Mouse (Mus musculus): Measurements from ENCODE around the gene Cpt1a. TPM values are rescaled to one million over a fixed set of nuclear protein-coding genes. Genes with fewer than 3 reads are reported as not detected.

Cpt1a gene
- polyA plus RNA-seq, 1 experiment from 2014 or later: 46.4 TPM

DNA sequence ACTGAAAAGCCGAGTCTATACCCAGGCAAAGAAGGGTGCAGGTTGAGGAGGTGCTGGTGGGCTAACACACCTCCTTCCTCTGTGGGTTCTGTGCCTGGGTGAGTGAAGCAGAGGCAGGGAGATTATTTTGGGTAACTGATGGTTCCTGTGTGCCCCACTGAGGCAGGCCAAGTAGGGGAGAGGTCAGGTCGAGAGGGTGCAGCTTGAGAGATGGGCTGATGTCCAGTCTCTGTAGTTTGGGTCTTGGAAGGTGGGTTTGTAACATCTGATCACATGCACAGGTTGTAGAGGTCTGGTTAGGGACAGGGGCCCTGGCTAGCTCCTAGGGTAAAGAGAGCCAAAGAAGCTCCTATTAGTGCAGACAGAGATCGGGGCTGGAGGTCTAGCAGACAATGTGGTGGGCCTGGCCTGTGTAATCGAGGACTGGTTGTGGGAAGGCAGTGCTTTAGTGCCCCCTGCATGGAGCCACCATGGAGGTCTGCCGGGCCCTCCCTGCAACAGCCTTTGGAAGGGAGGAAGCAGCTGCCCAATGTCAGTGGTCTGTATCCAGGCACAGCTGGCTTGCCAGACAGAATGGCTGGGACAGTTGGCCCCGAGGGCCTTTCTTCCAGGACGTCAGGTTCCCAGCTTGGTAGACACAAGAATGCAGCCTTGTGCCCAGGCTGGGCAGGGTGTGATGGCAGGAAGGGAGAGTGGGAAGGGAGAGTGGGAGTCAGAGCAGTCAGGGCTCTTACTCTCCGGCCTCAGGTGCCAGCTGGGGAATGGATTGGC lies 14.5 kb downstream of the Cpt1a start:
- WGBS: 57% methylated on average over 8 of the region's 8 CpGs
- no peaks in the 10 kb centered on the region for H3K9me3 ChIP-seq (ENCODE audit: low read length)
- H3K27ac ChIP-seq (ENCODE audit: low read length): no peak overlapping the region
- peaks cover 31% of the 10 kb centered on the region for H3K4me1 ChIP-seq (ENCODE audit: insufficient read depth, low read length)
- no peak overlapping the region for H3K4me3 ChIP-seq (ENCODE audit: low read length)
- H3K27me3 ChIP-seq (ENCODE audit: insufficient read depth, low read length): no peaks in the 10 kb centered on the region
- ATAC-seq (ENCODE audit: low FRiP score, low TSS enrichment): no peak
- 0 out of 2 replicates have a peak overlapping the region, but pooled peaks have one; percentile 7 for H3K9ac ChIP-seq (replicated peaks; ENCODE audit: low read length)
- no peaks in the 10 kb centered on the region for H3K36me3 ChIP-seq (ENCODE audit: insufficient read depth, low read length)
- no peak overlapping the region for H3K4me2 ChIP-seq (replicated peaks; ENCODE audit: low read depth, low read length)

DNA sequence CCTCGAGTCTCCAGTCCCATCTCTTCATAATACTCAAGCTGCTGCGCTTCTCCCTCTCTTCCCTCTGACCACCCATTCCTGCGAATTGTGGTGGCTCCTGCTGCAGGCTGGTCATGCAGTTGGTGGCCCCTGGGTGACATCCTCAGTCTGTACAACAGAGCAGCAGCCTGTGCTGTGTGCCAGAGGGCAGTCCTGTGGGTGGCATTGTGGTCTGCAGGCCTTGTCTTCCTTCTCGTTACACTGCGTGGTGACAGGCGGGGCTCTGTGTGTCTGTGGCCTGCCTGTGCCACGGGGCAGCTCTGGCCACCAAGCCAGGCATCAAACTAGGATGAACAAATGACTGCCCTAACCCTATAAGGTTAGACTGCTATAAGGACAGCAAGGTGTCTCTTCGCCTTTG lies 17.1 kb downstream of the Cpt1a start:
- 90% methylated on average over 8 of the region's 8 CpGs for WGBS
- H3K4me3 ChIP-seq (ENCODE audit: low read length): no peak overlapping the region
- H3K4me1 ChIP-seq (ENCODE audit: insufficient read depth, low read length): peaks cover 19% of the 10 kb centered on the region
- no peak overlapping the region for H3K9ac ChIP-seq (replicated peaks; ENCODE audit: low read length)
- no peaks in the 10 kb centered on the region for H3K9me3 ChIP-seq (ENCODE audit: low read length)
- ATAC-seq (ENCODE audit: low FRiP score, low TSS enrichment): no peak
- H3K36me3 ChIP-seq (ENCODE audit: insufficient read depth, low read length): no peaks in the 10 kb centered on the region
- no peak overlapping the region for H3K4me2 ChIP-seq (replicated peaks; ENCODE audit: low read depth, low read length)
- no peaks in the 10 kb centered on the region for H3K27me3 ChIP-seq (ENCODE audit: insufficient read depth, low read length)
- H3K27ac ChIP-seq (ENCODE audit: low read length): no peak overlapping the region

DNA sequence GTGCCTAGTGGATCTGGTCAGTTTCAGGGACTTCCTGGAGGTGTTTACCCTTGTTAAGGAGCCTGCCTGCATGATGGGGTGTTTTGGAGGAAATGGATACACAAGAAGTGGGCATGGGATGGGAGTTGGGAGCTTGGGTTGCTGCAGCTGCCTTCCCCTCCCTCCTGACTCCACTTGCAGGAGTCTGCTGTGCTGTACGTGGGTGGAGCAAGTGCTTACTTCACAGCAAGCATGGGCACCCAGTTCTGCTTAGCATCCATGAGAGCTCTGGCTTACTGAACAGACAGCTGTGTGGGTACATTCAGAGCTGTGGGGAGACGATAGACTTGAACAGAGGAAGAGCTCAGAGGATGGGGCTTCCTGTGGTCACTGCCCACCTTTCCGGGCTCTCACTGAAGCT lies 18.9 kb downstream of the Cpt1a start:
- H3K4me2 ChIP-seq (replicated peaks; ENCODE audit: low read depth, low read length): no peak overlapping the region
- no peak for ATAC-seq (ENCODE audit: low FRiP score, low TSS enrichment)
- no peaks in the 10 kb centered on the region for H3K9me3 ChIP-seq (ENCODE audit: low read length)
- H3K9ac ChIP-seq (replicated peaks; ENCODE audit: low read length): no peak overlapping the region
- no peak overlapping the region for H3K4me3 ChIP-seq (ENCODE audit: low read length)
- peaks cover 19% of the 10 kb centered on the region for H3K4me1 ChIP-seq (ENCODE audit: insufficient read depth, low read length)
- H3K27me3 ChIP-seq (ENCODE audit: insufficient read depth, low read length): no peaks in the 10 kb centered on the region
- H3K36me3 ChIP-seq (ENCODE audit: insufficient read depth, low read length): no peaks in the 10 kb centered on the region
- 76% methylated on average over 3 of the region's 3 CpGs for WGBS
- H3K27ac ChIP-seq (ENCODE audit: low read length): no peak overlapping the region

DNA sequence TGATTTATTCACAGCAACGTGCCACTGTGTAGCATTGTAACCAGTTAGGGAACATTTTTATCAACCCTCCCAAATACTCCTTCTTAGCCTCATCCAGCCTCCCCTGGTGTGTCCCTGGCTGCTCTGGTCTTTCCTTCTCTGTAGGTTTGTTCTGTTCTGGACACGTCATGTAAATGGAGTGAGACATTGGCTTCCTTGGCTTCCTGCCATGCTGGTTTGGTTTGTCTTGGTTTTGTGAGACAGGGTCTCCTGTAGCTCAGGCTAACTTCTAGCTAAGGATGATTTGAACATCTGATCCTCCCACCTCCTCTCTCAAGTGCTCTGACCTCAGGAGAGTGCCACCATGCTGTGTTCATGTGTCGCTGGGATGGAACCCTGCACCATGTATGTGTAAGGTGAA lies 21.8 kb downstream of the Cpt1a start:
- H3K27me3 ChIP-seq (ENCODE audit: insufficient read depth, low read length): no peaks in the 10 kb centered on the region
- H3K4me2 ChIP-seq (replicated peaks; ENCODE audit: low read depth, low read length): no peak overlapping the region
- no peak overlapping the region for H3K9ac ChIP-seq (replicated peaks; ENCODE audit: low read length)
- H3K27ac ChIP-seq (ENCODE audit: low read length): peak overlapping the region; percentile 78; the same call in 1 of the 2 replicates
- H3K4me3 ChIP-seq (ENCODE audit: low read length): no peak overlapping the region
- H3K36me3 ChIP-seq (ENCODE audit: insufficient read depth, low read length): peaks cover 3% of the 10 kb centered on the region; the same call in 1 of the 2 replicates
- H3K4me1 ChIP-seq (ENCODE audit: insufficient read depth, low read length): peaks cover 19% of the 10 kb centered on the region
- ATAC-seq (ENCODE audit: low FRiP score, low TSS enrichment): no peak
- WGBS: 58% methylated on average over 3 of the region's 3 CpGs
- 0 out of 2 replicates have a peak, but pooled peaks cover 3% of the 10 kb centered on the region for H3K9me3 ChIP-seq (ENCODE audit: low read length)

DNA sequence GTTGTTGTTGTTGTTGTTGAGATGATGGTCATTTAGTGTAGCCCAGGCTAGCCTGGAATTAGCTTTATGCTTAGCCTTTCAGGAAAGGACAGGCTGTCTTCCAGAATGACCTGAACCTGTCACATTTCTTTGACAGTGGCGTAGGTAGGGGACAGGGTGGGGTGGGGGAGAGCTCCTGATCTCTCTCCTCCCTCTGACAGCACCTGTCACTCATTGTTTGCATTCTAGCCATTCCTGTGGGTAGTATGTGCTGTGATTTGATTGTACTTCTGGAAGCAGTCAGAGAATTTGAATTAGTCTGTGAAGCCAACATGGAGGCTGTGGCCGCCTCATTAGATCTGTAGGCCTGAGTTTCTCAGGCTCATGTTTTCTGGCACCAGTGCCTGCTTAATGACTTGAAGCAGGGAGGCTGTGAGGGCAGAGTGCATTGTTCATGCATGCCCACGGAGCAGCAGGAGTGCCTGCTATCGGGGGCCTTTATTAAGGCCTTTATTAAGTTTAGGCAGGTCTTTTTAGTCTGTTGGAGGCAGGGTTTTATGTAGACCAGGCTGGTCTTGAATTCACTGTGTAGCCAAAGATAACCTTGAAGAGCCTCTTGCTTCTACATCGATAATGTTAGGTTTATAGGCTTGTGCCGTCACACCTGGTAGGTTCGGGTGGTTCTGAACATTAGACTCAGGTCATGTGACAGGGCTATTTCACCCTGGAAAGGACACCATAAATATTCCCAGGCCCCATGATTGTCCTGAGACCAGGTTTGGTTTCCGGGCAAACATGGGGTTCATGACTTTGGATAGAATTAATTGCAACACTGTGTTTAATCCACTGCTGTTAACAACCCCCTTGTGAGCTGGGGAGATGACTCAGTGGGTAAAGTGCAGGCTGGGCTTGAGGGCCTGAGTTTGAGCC lies 22.8 kb downstream of the Cpt1a start:
- Histone ChIP-seq H3K4me2 (replicated peaks; ENCODE audit: low read depth, low read length) (no peak overlapping the region), H3K36me3 (ENCODE audit: insufficient read depth, low read length) (peaks cover 7% of the 10 kb centered on the region; the same call in 1 of the 2 replicates), H3K4me3 (ENCODE audit: low read length) (no peak overlapping the region), H3K4me1 (ENCODE audit: insufficient read depth, low read length) (peaks cover 17% of the 10 kb centered on the region), H3K27ac (ENCODE audit: low read length) (peak overlapping the region; percentile 78), H3K9me3 (ENCODE audit: low read length) (0 out of 2 replicates have a peak, but pooled peaks cover 3% of the 10 kb centered on the region), H3K27me3 (ENCODE audit: insufficient read depth, low read length) (no peaks in the 10 kb centered on the region), H3K9ac (replicated peaks; ENCODE audit: low read length) (0 out of 2 replicates have a peak overlapping the region, but pooled peaks have one; percentile 8)
- 50% methylated on average over 8 of the region's 8 CpGs for WGBS
- ATAC-seq (ENCODE audit: low FRiP score, low TSS enrichment): peak; percentile 77

DNA sequence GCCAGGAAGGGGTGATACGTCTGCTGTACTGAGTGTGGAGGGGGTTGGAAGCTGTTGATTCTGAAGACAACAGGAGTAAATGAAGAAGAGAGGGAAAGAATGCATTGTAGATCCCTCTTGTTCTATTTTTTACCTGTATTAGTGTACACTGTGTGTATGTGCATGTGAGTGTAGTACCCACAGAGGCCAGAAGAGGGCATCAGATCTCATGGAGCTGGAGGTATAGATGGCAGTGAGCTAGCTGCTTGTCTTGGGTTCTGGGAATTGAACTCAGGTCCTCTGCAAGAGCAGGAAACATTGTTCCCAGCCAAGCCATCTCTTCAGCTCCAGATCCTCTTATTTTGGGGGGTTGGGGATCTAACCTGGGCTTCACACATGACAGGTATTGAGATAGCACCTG lies 25.6 kb downstream of the Cpt1a start:
- Histone ChIP-seq H3K27ac (ENCODE audit: low read length) (no peak overlapping the region), H3K4me3 (ENCODE audit: low read length) (no peak overlapping the region), H3K9ac (replicated peaks; ENCODE audit: low read length) (no peak overlapping the region), H3K9me3 (ENCODE audit: low read length) (0 out of 2 replicates have a peak, but pooled peaks cover 3% of the 10 kb centered on the region), H3K27me3 (ENCODE audit: insufficient read depth, low read length) (no peaks in the 10 kb centered on the region), H3K4me2 (replicated peaks; ENCODE audit: low read depth, low read length) (no peak overlapping the region), H3K4me1 (ENCODE audit: insufficient read depth, low read length) (peaks cover 16% of the 10 kb centered on the region), H3K36me3 (ENCODE audit: insufficient read depth, low read length) (peaks cover 12% of the 10 kb centered on the region; the same call in 1 of the 2 replicates)
- WGBS: 96% methylated on average over 1 of the region's 1 CpGs
- ATAC-seq (ENCODE audit: low FRiP score, low TSS enrichment): no peak

DNA sequence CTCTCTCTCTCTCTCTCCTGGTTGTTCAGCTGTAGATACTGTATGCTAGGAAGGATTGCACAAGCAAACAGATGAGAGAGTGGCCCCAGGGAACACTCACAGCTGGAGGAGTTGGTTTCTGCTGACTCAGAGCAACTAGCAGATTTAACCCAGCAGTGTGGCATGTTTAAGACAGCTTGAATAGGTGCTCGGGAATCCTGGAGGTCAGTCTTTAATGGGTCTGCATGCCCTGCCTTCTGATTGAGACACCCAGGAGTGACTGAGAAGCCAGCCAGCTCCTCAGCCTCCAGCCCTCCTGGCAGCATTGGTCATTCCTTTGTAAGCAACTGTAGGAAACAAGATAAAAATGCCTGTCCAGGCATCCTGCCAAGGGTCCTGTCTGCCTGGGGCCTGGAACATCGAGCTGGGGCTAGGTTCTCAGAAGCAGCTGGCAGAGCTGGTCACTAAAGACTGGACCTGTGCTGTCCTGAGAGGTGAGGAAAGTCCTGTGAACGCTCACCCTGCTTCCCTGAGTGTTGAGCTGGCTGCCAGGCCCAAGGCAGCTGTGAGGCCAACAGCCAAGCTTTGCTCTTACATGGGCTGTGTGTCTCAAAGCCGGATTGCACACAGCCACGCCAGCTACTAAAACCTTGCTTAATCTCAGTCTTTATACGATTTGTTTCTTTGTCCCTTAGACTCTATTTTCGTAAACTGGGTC lies 31.4 kb downstream of the Cpt1a start:
- ATAC-seq (ENCODE audit: low FRiP score, low TSS enrichment): peak; percentile 54; the same call in 1 of the 2 replicates
- Histone ChIP-seq H3K4me3 (ENCODE audit: low read length) (no peak overlapping the region), H3K9ac (replicated peaks; ENCODE audit: low read length) (no peak overlapping the region), H3K27ac (ENCODE audit: low read length) (no peak overlapping the region), H3K4me1 (ENCODE audit: insufficient read depth, low read length) (no peaks in the 10 kb centered on the region), H3K36me3 (ENCODE audit: insufficient read depth, low read length) (peaks cover 24% of the 10 kb centered on the region), H3K4me2 (replicated peaks; ENCODE audit: low read depth, low read length) (no peak overlapping the region), H3K9me3 (ENCODE audit: low read length) (no peaks in the 10 kb centered on the region), H3K27me3 (ENCODE audit: insufficient read depth, low read length) (no peaks in the 10 kb centered on the region)
- WGBS: 58% methylated on average over 7 of the region's 7 CpGs

DNA sequence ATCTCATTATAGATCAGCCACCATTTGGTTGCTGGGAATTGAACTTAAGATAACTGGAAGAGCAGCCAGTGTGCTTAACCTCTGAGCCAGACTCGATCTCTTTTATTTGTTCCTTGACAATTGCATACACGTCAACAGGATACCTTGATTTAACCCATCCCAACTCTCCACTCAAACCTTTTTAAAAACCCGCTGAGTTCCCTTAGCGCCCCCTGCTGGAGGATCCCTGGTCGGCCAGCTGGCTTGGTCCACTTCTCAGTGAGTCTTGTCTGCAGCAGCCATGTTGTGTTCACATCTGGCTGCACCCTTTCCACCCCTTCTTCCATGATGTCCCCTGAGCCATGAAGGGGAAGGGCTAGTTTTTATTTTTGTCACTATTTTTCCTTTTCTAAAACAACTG lies 33.0 kb downstream of the Cpt1a start:
- no peak overlapping the region for H3K4me2 ChIP-seq (replicated peaks; ENCODE audit: low read depth, low read length)
- no peaks in the 10 kb centered on the region for H3K9me3 ChIP-seq (ENCODE audit: low read length)
- no peaks in the 10 kb centered on the region for H3K27me3 ChIP-seq (ENCODE audit: insufficient read depth, low read length)
- no peak overlapping the region for H3K4me3 ChIP-seq (ENCODE audit: low read length)
- no peak for ATAC-seq (ENCODE audit: low FRiP score, low TSS enrichment)
- H3K4me1 ChIP-seq (ENCODE audit: insufficient read depth, low read length): no peaks in the 10 kb centered on the region
- WGBS: 65% methylated on average over 5 of the region's 5 CpGs
- no peak overlapping the region for H3K27ac ChIP-seq (ENCODE audit: low read length)
- H3K36me3 ChIP-seq (ENCODE audit: insufficient read depth, low read length): peaks cover 21% of the 10 kb centered on the region
- no peak overlapping the region for H3K9ac ChIP-seq (replicated peaks; ENCODE audit: low read length)

DNA sequence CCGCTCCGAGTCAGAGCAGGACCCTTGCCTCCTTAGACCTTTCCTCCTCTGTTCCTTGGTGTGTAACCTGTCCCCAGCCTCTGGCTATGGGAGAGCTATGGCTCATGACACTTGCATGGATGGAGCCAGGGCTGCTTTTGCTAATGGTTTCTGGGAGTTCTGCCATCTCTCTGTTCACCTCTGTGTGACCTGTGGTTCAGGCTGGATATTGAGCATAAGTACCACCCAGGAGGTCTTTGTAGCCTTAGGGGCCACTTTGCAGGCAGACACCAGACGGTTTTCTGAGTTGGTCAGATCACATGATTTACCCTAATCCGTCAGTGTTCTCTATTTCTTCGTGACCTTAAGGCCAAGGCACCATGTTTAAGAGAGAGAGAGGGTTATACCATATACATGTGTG lies 34.4 kb downstream of the Cpt1a start:
- H3K9ac ChIP-seq (replicated peaks; ENCODE audit: low read length): no peak overlapping the region
- peaks cover 21% of the 10 kb centered on the region for H3K36me3 ChIP-seq (ENCODE audit: insufficient read depth, low read length)
- H3K4me2 ChIP-seq (replicated peaks; ENCODE audit: low read depth, low read length): no peak overlapping the region
- no peak overlapping the region for H3K4me3 ChIP-seq (ENCODE audit: low read length)
- H3K27me3 ChIP-seq (ENCODE audit: insufficient read depth, low read length): no peaks in the 10 kb centered on the region
- no peak for ATAC-seq (ENCODE audit: low FRiP score, low TSS enrichment)
- no peak overlapping the region for H3K27ac ChIP-seq (ENCODE audit: low read length)
- 79% methylated on average over 5 of the region's 5 CpGs for WGBS
- H3K9me3 ChIP-seq (ENCODE audit: low read length): no peaks in the 10 kb centered on the region
- H3K4me1 ChIP-seq (ENCODE audit: insufficient read depth, low read length): no peaks in the 10 kb centered on the region
